Mouse (Mus musculus) lung, adult 2 months (tissue): ENCODE data around the gene Sorbs2.

Experiments used
- CTCF ChIP-seq: fragments of 200-500 bp; IDR thresholded peaks from 2 replicates; pipeline ENCODE4 v1.5.1; 2011; ENCODE audit warnings: mild to moderate bottlenecking, low read length, control low read depth; ENCODE audit not compliant: insufficient read depth
- POLR2A ChIP-seq: fragments of 200-500 bp; IDR thresholded peaks from 2 replicates; pipeline ENCODE4 v1.6.1; 2011; ENCODE audit warnings: low read depth, mild to moderate bottlenecking, control low read depth, low read length, borderline replicate concordance; ENCODE audit errors: extremely low read depth

DNA sequence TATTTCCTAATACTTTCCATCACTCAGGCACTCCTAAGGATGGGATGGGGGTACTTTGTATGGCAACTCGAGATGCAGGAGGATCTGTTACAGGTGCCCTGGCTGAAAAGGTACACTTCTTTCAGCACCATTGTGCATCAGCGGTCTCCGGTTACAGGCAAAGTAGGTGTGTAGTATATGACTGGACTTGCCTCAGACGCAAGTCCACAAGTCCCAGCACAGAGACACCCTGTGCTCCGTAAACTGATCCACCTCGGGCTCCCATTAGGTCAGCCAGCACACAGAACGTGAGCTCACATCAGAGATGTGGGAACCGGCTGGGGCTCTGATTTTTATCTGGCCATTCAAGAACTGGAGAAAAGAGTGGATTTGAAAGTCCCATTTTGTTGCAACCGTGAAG is 29.0 kb downstream of the Sorbs2 start:
- TF ChIP-seq CTCF (no peak), POLR2A (no peak)
